Mouse (Mus musculus) embryonic facial prominence, embryonic 10.5 days (tissue): ENCODE data around the gene Eefsec. TPM values are rescaled to one million over a fixed set of nuclear protein-coding genes. Genes with fewer than 3 reads are reported as not detected.

ENCODE experiments used
- DNase-seq: peaks from one replicate; pipeline ENCODE4 v3.0.0-alpha.2; 2017; ENCODE audit warnings: low spot score
- H3K27ac ChIP-seq: fragments of 300-500 bp; sonication (generic); replicated peaks from 2 replicates; pipeline ENCODE4 v1.5.1; 2016; ENCODE audit warnings: mild to moderate bottlenecking
- H3K27me3 ChIP-seq: fragments of 300-500 bp; sonication (generic); replicated peaks from 2 replicates; pipeline ENCODE4 v1.6.1; 2016; ENCODE audit warnings: low read depth, mild to moderate bottlenecking; ENCODE audit not compliant: poor library complexity, severe bottlenecking
- H3K36me3 ChIP-seq: fragments of 300-500 bp; sonication (generic); replicated peaks from 2 replicates; pipeline ENCODE4 v1.6.1; 2016; ENCODE audit warnings: mild to moderate bottlenecking, moderate library complexity
- H3K4me1 ChIP-seq: fragments of 300-500 bp; sonication (generic); 2 replicates; pipeline ENCODE4 v1.6.1; 2016
- H3K4me3 ChIP-seq: fragments of 300-500 bp; sonication (generic); 2 replicates; pipeline ENCODE4 v1.5.1; 2016; ENCODE audit warnings: mild to moderate bottlenecking, moderate library complexity
- H3K9me3 ChIP-seq: fragments of 300-500 bp; sonication (generic); 2 replicates; pipeline ENCODE4 v1.6.1; 2016; ENCODE audit warnings: mild to moderate bottlenecking
- WGBS: fragments of 180-500 bp; shearing (Covaris S2); methylation state at CpG from one replicate; pipeline ENCODE4 v1.1.7; 2016; 5-methylcytosine and 5-hydroxymethylcytosine counted together
- polyA plus RNA-seq: library from polyadenylated mRNA; unstranded; fragments of >200 nt; fragmentation: Nextera tagmentation; extraction: Ambion mirVana; gene quantifications from 2 replicates; pipeline ENCODE4 v1.2.1, GENCODE M21; 2016

The Eefsec gene
- polyA plus RNA-seq, 1 experiment from 2014 or later: 45.0 TPM

DNA sequence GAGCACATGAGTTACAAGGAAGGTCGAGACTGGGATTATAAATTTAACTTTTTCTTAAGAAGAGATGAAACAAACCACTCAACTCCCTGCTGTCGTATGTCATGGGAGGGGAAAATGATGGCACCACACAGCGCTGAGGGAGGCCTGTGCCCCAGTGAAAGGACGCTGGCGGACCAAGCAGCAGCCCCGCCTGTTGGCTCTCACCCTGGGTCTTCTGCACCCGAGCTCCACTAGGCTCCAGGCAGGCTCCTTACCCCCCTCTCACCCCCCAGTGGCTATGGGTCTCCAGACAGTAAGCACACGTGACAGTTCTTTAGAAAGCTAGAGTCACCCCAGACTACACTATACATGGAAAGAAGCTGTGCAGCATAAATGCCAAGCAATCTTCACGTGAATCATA, 132.4 kb downstream of the Eefsec start:
- Histone ChIP-seq H3K4me1 (peaks cover 23% of the 10 kb centered on the region), H3K27me3 (0 out of 2 replicates have a peak, but pooled peaks cover 9% of the 10 kb centered on the region), H3K9me3 (no peaks in the 10 kb centered on the region), H3K27ac (no peak overlapping the region), H3K4me3 (no peak overlapping the region), H3K36me3 (no peaks in the 10 kb centered on the region; the same call in 1 of the 2 replicates)
- DNase-seq: no peak
- 84% methylated on average over 9 of the region's 9 CpGs for WGBS

DNA sequence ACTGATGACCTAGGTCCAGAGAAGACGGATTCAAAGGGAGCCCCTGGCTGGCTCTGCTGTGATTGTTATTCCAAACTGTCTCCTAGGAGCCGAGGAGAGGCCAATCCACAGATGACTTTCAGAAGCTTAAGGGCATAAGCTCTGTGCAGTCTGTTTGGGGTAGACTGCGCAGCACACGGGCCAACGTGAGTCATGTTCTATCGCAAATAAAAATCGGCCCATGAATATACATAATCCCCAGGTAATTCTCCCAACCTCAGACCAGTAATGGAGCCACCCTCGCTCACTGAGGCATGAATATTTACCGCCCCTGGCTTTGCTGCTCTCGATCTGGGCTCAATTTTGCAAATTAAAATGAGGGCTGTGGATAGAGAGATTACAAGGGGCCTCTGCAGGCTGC, 134.7 kb downstream of the Eefsec start:
- no peaks in the 10 kb centered on the region; the same call in 1 of the 2 replicates for H3K36me3 ChIP-seq
- WGBS: 76% methylated on average over 10 of the region's 10 CpGs
- peaks cover 15% of the 10 kb centered on the region for H3K4me1 ChIP-seq
- no peaks in the 10 kb centered on the region for H3K9me3 ChIP-seq
- no peak overlapping the region; the same call in 1 of the 2 replicates for H3K27ac ChIP-seq
- H3K4me3 ChIP-seq: no peak overlapping the region
- no peak for DNase-seq
- H3K27me3 ChIP-seq: no peaks in the 10 kb centered on the region

DNA sequence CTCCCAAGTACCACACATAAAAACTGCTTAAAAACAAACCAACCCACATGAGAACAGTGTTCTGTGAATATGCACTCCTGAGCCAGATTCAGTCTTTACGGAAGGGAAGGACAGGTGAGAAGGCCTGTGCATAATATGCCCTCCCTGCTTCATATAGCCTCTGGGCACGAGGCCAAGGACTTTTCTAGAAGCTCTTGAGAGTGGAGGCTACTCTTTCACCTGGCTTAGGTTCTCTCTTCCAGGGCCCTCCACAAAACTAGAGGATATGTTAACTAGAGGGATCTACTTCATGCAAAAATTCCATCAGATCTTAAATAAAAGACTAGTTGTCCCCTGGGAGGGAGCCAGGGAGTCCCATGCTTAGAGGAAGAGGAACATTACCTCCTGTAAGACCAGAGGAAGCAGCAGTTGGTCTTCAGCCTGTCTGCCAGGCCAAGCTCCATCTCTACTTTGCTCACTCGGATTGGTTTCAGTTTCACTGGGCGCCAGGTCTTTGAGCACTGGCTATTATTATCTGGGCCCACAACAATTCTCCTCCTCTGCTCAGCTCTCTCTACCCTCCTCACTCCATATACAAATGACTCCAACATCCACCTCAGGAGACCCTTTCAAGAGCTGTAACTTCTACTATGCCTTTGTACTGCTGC, 140.1 kb downstream of the Eefsec start:
- Histone ChIP-seq H3K4me3 (no peak overlapping the region), H3K9me3 (no peaks in the 10 kb centered on the region), H3K36me3 (no peaks in the 10 kb centered on the region; the same call in 1 of the 2 replicates), H3K27ac (no peak overlapping the region), H3K4me1 (peaks cover 3% of the 10 kb centered on the region), H3K27me3 (peaks cover 7% of the 10 kb centered on the region; the same call in 1 of the 2 replicates)
- 87% methylated on average over 4 of the region's 4 CpGs for WGBS
- no peak for DNase-seq

DNA sequence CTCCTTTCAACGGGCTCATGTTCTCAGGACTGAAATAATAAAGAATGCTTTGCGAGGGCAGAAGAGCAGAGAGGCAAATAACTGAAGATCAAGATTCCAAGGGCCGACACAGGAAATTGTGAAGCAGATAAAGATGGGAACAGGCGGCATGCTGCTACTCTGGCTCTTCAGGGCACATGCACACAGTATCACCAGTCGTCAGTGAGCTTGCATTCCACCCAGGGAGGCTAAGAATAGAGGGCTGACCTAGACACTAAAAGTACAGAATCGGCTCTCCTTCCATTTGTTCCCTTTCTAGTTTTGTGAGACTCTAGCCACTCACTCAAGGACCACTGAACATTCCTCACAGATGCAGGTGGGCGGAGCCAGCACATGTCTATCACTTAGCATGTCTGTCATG, 145.1 kb downstream of the Eefsec start:
- no peak overlapping the region for H3K4me3 ChIP-seq
- peaks cover 21% of the 10 kb centered on the region; the same call in 1 of the 2 replicates for H3K27me3 ChIP-seq
- no peak for DNase-seq
- peaks cover 16% of the 10 kb centered on the region for H3K36me3 ChIP-seq
- H3K27ac ChIP-seq: no peak overlapping the region
- H3K9me3 ChIP-seq: no peaks in the 10 kb centered on the region
- H3K4me1 ChIP-seq: peaks cover 29% of the 10 kb centered on the region
- 71% methylated on average over 7 of the region's 7 CpGs for WGBS

DNA sequence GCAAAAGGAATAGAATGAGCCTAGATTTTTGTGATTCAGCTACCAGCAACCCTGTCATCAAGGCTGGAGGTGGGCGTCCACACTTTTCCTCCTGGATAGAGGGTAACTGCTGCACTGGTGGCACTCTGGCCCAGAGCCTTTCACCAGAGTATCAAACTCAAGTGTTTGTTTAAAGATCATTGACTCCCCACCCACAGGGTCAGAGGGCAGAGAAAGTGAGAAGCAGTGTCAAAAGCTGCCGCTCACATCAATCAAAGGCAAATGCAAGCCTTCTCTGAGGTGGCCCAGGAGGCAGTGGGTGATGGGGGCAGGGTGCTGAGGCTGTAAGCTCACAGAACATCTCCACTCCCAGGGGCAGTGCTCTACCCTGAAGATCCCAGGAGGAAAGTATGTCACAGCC, 146.8 kb downstream of the Eefsec start:
- H3K4me3 ChIP-seq: no peak overlapping the region
- peaks cover 21% of the 10 kb centered on the region; the same call in 1 of the 2 replicates for H3K27me3 ChIP-seq
- no peaks in the 10 kb centered on the region for H3K9me3 ChIP-seq
- peaks cover 21% of the 10 kb centered on the region for H3K36me3 ChIP-seq
- WGBS: 22% methylated on average over 2 of the region's 2 CpGs
- H3K27ac ChIP-seq: peak overlapping the region; percentile 54
- peak; percentile 24 for DNase-seq
- H3K4me1 ChIP-seq: peaks cover 29% of the 10 kb centered on the region

DNA sequence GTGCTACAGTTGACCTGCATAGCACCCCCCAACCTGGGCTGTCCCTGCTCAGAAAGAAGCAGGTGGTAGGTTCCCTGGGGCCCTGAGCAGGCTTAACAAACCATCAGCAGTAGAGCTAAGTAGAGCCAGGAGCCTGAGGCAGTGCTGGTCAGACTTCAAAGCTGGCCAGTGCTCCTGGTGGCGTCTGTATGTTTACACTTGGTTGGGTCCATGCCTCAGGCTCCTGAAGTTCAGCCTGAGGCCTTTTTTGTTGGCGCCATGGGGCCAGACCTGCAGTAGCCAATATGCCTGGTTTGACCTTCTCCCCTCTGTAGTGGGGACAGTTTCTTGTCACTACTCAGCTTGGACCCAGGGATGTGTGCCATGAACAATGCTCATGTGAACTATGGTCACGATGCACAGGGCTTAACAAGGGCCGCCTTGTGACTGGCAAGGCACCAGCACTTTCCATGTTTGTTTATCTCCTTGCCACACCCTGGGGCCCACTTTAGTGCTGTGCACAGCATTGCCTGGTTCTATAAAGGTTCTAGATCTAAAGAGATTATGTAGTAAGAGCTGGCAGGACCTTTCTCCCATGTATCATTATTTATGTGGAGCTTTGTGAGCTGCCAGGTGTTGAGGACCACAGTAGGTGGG, 153.9 kb downstream of the Eefsec start:
- no peak for DNase-seq
- Histone ChIP-seq H3K4me1 (peaks cover 3% of the 10 kb centered on the region; the same call in 1 of the 2 replicates), H3K9me3 (no peaks in the 10 kb centered on the region), H3K27me3 (0 out of 2 replicates have a peak, but pooled peaks cover 3% of the 10 kb centered on the region), H3K4me3 (no peak overlapping the region), H3K36me3 (peaks cover 19% of the 10 kb centered on the region), H3K27ac (no peak overlapping the region)
- 76% methylated on average over 4 of the region's 4 CpGs for WGBS

DNA sequence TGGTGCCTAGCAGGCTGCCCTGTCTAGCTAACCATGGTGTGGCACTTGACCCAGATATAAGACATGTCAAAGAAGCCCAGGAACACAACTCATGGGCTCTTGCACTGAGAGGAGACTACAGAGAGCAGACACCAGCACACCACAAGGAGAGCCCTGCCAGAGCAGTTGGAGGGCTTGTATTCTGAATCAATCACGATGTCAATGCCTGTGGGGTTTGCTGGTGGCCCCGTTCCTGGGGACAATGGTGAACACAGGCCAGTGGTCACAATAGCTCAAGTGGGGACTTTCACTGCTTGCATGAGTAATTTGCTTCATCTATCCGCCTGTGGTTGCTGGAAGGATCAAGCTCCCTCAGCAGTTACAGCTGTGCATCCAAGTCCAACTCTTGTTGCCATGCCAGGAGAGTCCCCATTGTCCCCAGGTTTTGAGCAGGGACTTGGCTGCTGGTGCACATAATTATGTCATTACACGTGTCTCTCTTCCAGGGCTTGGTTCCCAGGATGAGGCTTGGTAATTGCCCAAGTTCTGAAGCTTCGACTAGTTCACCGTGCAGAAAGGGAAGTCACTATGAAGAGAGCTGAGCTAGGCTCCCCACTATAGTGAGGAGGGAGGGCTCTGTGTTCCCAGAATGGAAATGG, 156.1 kb downstream of the Eefsec start:
- no peak overlapping the region for H3K4me3 ChIP-seq
- no peak for DNase-seq
- peaks cover 3% of the 10 kb centered on the region; the same call in 1 of the 2 replicates for H3K36me3 ChIP-seq
- H3K9me3 ChIP-seq: no peaks in the 10 kb centered on the region
- WGBS: 89% methylated on average over 6 of the region's 6 CpGs
- H3K27me3 ChIP-seq: no peaks in the 10 kb centered on the region
- H3K4me1 ChIP-seq: peaks cover 3% of the 10 kb centered on the region; the same call in 1 of the 2 replicates
- no peak overlapping the region for H3K27ac ChIP-seq

DNA sequence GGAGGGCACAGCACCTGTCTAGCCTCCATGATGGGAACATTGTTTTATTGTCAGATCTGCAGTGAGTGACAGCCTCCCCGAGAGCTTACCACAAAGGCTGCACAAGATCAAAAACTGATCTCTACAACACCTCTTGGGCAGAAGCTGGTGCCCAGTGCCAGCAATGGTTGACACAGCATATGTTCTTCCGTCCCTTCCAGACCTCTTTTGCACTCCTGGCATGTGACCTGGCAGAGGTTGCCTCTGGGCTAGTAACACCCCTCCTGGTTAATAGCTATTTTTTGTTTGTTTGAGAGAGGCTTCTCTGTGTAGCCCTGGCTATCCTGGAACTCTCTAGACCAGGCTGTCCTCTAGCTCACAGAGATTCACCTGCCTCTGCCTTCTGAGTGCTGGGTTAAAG, 168.2 kb downstream of the Eefsec start:
- H3K9me3 ChIP-seq: no peaks in the 10 kb centered on the region
- no peaks in the 10 kb centered on the region for H3K27me3 ChIP-seq
- H3K36me3 ChIP-seq: no peaks in the 10 kb centered on the region; the same call in 1 of the 2 replicates
- H3K4me1 ChIP-seq: no peaks in the 10 kb centered on the region
- no peak overlapping the region for H3K4me3 ChIP-seq
- WGBS: 88% methylated on average over 2 of the region's 2 CpGs
- no peak for DNase-seq
- H3K27ac ChIP-seq: no peak overlapping the region

DNA sequence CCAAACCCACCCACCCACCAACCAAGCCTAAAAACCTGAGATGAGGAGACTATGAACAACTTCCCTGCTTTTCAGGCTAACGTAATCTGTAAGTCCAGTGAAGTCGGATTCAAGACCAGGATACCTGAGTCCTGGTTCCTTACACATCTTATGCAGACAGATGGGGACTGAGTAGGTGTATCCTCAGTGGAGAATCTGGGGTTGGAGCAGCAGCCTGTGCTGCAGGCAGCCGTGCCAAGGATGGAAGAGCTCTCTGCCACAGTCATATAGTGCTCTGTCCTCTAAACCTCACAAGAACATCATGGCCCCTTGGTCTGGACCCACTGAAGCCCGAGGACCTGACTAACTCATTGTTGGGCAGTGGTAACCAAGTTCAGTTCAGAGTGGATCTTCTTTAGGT, 169.1 kb downstream of the Eefsec start:
- no peaks in the 10 kb centered on the region for H3K9me3 ChIP-seq
- no peak for DNase-seq
- H3K4me3 ChIP-seq: no peak overlapping the region
- H3K27me3 ChIP-seq: no peaks in the 10 kb centered on the region
- H3K4me1 ChIP-seq: no peaks in the 10 kb centered on the region
- 90% methylated on average over 4 of the region's 4 CpGs for WGBS
- no peak overlapping the region for H3K27ac ChIP-seq
- H3K36me3 ChIP-seq: no peaks in the 10 kb centered on the region; the same call in 1 of the 2 replicates

DNA sequence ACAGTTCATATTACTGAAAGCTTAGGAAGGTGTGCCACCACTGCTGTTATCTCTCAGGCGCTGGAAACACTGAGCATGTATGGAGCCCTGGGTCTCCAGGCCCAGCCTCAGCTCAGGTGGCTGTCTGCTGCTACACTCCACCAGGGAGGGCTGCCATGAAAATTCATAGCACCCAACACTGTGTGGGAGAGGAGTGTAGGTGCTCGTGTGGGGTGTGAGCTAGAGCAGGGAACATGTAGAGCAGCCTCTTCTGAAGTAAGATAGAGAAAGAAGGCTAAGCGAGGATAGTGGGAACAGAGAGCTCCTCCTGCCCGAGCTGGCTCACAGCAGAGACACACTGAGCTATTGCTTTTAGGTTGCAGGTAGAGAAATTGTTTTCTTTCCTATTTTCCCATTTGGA, 170.1 kb downstream of the Eefsec start:
- Histone ChIP-seq H3K36me3 (no peaks in the 10 kb centered on the region; the same call in 1 of the 2 replicates), H3K4me3 (no peak overlapping the region), H3K9me3 (no peaks in the 10 kb centered on the region), H3K4me1 (no peaks in the 10 kb centered on the region), H3K27me3 (no peaks in the 10 kb centered on the region), H3K27ac (no peak overlapping the region)
- DNase-seq: no peak
- 85% methylated on average over 4 of the region's 4 CpGs for WGBS

DNA sequence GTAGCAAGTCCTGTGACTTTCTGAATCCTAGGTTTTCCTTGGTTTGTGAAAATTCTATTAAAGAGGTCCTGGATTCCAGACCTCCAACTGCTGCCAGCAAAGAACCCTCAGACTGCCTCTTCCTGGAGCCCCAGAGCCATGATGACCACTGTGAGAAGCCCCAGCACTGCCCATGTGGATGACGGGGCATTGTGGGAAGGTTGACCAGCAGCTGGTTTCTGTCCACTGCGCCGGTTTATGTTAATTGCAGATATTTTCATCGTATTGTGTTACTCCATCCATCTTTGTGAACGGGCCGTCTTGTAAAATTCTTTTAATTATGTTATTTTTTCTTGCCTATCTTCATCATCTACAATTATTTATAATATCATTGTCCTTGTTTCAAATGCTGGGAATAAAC, 171.7 kb downstream of the Eefsec start:
- DNase-seq: no peak
- 90% methylated on average over 6 of the region's 6 CpGs for WGBS
- Histone ChIP-seq H3K36me3 (no peaks in the 10 kb centered on the region; the same call in 1 of the 2 replicates), H3K4me1 (no peaks in the 10 kb centered on the region), H3K27me3 (no peaks in the 10 kb centered on the region), H3K27ac (no peak overlapping the region), H3K4me3 (no peak overlapping the region), H3K9me3 (no peaks in the 10 kb centered on the region)

DNA sequence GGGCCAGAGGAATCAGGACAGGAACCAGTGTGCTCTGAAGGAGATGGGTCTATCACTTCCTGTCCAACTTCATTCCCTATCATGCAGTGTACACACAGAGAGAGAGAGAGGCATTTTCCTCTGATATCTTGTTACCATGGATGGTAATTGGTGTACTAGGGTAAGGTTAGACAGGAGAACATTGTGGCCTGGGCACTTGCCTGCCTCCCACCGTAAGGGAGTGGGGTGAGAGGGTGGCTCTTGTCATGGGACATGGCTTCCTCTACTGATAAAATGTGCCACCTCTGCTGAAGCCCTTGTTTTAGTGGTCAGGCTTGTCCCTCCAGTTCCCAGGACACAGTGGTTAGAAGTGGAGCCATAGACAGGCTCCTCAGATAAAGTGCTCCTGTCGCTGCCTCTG, 178.4 kb downstream of the Eefsec start:
- no peak for DNase-seq
- no peaks in the 10 kb centered on the region for H3K9me3 ChIP-seq
- no peak overlapping the region for H3K4me3 ChIP-seq
- no peak overlapping the region for H3K27ac ChIP-seq
- no peaks in the 10 kb centered on the region for H3K36me3 ChIP-seq
- H3K4me1 ChIP-seq: peaks cover 5% of the 10 kb centered on the region
- 87% methylated on average over 2 of the region's 2 CpGs for WGBS
- H3K27me3 ChIP-seq: no peaks in the 10 kb centered on the region
